Mouse (Mus musculus): ENCODE results near the gene Erg. TPM values are rescaled to one million over a fixed set of nuclear protein-coding genes. Genes with fewer than 3 reads are reported as not detected.

Erg gene
- polyA plus RNA-seq, 1 experiment = not detected

DNA sequence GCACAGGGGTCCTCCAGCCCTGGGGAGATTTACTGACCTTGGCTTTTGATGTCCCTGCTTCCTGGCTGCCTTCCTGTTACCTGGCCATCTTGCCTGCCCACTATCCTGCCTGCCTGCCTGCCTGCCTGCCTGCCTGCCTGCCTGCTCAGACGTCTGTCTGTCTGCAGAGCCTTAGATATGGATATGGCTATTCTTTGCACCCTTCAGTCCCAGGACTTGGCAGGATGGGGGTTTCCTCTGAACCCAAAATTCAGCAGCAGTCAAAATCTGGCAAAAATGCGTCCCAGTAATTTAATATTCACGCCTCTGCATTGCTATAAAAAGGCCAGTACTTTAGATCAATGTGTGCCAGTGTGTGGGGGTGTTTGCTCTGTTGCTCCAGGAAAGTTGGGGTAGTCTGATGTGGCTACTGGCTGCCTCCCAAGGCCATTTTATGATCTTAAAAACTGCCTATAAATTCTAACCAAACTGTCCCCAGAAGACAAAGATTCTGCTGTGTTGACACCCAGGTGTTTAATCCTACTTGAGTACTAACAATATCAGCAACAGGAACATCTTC lies 172.9 kb downstream of the Erg start:
- no peak overlapping the region for H3K4me3 ChIP-seq (ENCODE audit: insufficient read depth, low read length)
- H3K27ac ChIP-seq (ENCODE audit: insufficient read depth, low read depth, low read length) = no peak overlapping the region
- TF ChIP-seq POLR2A (IDR thresholded peaks at IDR 0.05; ENCODE audit: borderline replicate concordance, low read depth, low read length) = no peak
- no peak for TF ChIP-seq CTCF (IDR thresholded peaks at IDR 0.05; ENCODE audit: low read depth, low read length)
- H3K4me1 ChIP-seq (ENCODE audit: control insufficient read depth, insufficient read depth, low read length) = no peaks in the 10 kb centered on the region

GRCm38 (mm10) chr16:95408096-95408495 lies 178.3 kb downstream of the Erg start:
- Histone ChIP-seq H3K4me1 (ENCODE audit: control insufficient read depth, insufficient read depth, low read length) (no peaks in the 10 kb centered on the region), H3K27ac (ENCODE audit: insufficient read depth, low read depth, low read length) (no peak overlapping the region), H3K4me3 (ENCODE audit: insufficient read depth, low read length) (no peak overlapping the region)
- TF ChIP-seq CTCF (IDR thresholded peaks at IDR 0.05; ENCODE audit: low read depth, low read length) (no peak), POLR2A (IDR thresholded peaks at IDR 0.05; ENCODE audit: borderline replicate concordance, low read depth, low read length) (no peak)

GRCm38 (mm10) chr16:95405496-95405895 lies 180.9 kb downstream of the Erg start:
- no peak for TF ChIP-seq CTCF (IDR thresholded peaks at IDR 0.05; ENCODE audit: low read depth, low read length)
- no peak for TF ChIP-seq POLR2A (IDR thresholded peaks at IDR 0.05; ENCODE audit: borderline replicate concordance, low read depth, low read length)
- no peak overlapping the region for H3K27ac ChIP-seq (ENCODE audit: insufficient read depth, low read depth, low read length)

DNA sequence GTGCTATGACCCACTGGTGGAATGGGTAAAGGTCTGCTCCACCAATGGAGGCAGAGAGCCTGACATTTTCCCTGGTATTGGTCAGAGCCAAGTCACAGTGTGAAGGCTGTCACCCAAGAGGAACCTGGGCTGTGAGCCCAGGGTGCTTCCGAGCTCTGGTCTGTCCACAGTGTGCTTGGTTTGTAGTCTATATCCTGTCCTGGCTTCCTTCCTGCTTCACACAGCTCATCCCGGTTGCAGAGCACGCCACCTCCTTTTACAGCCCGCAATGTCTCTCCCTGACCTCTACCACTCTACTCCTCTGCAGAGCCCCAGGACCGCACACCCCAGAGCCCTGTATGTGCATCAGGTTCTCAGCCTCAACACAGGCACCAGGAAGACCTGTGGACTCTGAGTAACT lies 182.9 kb downstream of the Erg start:
- Histone ChIP-seq H3K27ac (ENCODE audit: insufficient read depth, low read depth, low read length) (no peak overlapping the region), H3K4me3 (ENCODE audit: insufficient read depth, low read length) (no peak overlapping the region), H3K4me1 (ENCODE audit: control insufficient read depth, insufficient read depth, low read length) (no peaks in the 10 kb centered on the region)
- TF ChIP-seq POLR2A (IDR thresholded peaks at IDR 0.05; ENCODE audit: borderline replicate concordance, low read depth, low read length) = no peak
- TF ChIP-seq CTCF (IDR thresholded peaks at IDR 0.05; ENCODE audit: low read depth, low read length) = no peak

More at GRCm38 (mm10) chr16:95405496-95405895, 180.9 kb downstream of the Erg start:
- Histone ChIP-seq H3K4me3 (ENCODE audit: insufficient read depth, low read length) (no peak overlapping the region), H3K4me1 (ENCODE audit: control insufficient read depth, insufficient read depth, low read length) (no peaks in the 10 kb centered on the region)

- Histone ChIP-seq H3K4me3 (ENCODE audit: insufficient read depth, low read length) (no peak overlapping the region), H3K27ac (ENCODE audit: insufficient read depth, low read depth, low read length) (no peak overlapping the region), H3K4me1 (ENCODE audit: control insufficient read depth, insufficient read depth, low read length) (no peaks in the 10 kb centered on the region)
- TF ChIP-seq CTCF (IDR thresholded peaks at IDR 0.05; ENCODE audit: low read depth, low read length) = no peak
- no peak for TF ChIP-seq POLR2A (IDR thresholded peaks at IDR 0.05; ENCODE audit: borderline replicate concordance, low read depth, low read length)
Observed at GRCm38 (mm10) chr16:95401869-95402268, 184.5 kb downstream of the Erg start.

DNA sequence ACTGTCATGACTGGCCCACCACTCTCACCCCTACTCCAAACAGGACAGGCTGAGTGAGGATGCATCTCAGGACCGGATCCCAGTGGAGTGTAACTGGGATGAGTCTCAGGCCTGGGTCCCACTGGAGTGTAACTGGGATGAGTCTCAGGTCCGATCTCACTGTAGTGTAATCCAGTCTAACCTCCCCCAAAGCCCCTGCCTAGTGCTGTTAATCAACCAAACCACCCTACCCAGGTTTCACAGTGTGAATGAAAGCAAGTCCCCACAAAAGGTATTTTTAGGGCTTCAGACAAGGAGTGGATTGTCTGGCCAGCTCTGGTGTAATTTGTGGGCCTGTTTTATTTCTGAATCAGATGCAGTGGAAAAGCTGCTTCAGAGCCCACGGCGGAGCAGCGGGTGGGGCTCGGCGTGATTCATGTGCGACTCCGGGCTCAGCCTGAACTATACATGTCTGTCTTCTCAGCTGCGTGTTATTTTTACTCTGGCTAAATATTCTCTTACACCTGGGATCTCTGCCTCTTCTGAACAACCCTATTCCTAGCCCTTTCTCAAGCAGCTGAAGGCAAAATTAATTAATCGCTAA lies 187.5 kb downstream of the Erg start:
- no peak overlapping the region for H3K4me3 ChIP-seq (ENCODE audit: insufficient read depth, low read length)
- no peak for TF ChIP-seq POLR2A (IDR thresholded peaks at IDR 0.05; ENCODE audit: borderline replicate concordance, low read depth, low read length)
- TF ChIP-seq CTCF (IDR thresholded peaks at IDR 0.05; ENCODE audit: low read depth, low read length) = no peak
- H3K27ac ChIP-seq (ENCODE audit: insufficient read depth, low read depth, low read length) = no peak overlapping the region
- H3K4me1 ChIP-seq (ENCODE audit: control insufficient read depth, insufficient read depth, low read length) = no peaks in the 10 kb centered on the region

GRCm38 (mm10) chr16:95390787-95391186 lies 195.6 kb downstream of the Erg start:
- TF ChIP-seq POLR2A (IDR thresholded peaks at IDR 0.05; ENCODE audit: borderline replicate concordance, low read depth, low read length) (no peak), CTCF (IDR thresholded peaks at IDR 0.05; ENCODE audit: low read depth, low read length) (no peak)
- Histone ChIP-seq H3K27ac (ENCODE audit: insufficient read depth, low read depth, low read length) (no peak overlapping the region), H3K4me1 (ENCODE audit: control insufficient read depth, insufficient read depth, low read length) (no peaks in the 10 kb centered on the region), H3K4me3 (ENCODE audit: insufficient read depth, low read length) (no peak overlapping the region)

- TF ChIP-seq CTCF (IDR thresholded peaks at IDR 0.05; ENCODE audit: low read depth, low read length) (no peak), POLR2A (IDR thresholded peaks at IDR 0.05; ENCODE audit: borderline replicate concordance, low read depth, low read length) (no peak)
- no peak overlapping the region for H3K27ac ChIP-seq (ENCODE audit: insufficient read depth, low read depth, low read length)
Observed at GRCm38 (mm10) chr16:95388811-95389529, 197.4 kb downstream of the Erg start.

DNA sequence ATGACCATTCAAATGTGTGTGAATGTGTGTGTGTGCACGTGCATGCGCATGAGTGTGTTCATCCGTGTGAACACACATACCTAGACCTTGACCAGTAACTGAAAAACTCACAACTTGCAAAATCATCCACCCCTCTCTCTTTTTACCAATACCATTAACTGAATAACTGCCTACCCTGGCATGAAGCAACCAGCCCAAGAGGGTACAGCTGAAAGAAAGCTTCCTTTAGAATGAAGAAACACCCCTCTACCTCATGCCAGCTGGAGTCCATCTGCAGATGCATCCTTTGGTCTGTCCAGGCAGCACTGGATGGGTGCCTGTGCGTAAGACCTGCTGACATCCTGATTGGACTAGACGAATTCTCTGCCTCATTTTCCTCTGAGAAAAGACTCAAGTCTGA lies 198.1 kb downstream of the Erg start:
- TF ChIP-seq POLR2A (IDR thresholded peaks at IDR 0.05; ENCODE audit: borderline replicate concordance, low read depth, low read length) = no peak
- H3K4me1 ChIP-seq (ENCODE audit: control insufficient read depth, insufficient read depth, low read length) = no peaks in the 10 kb centered on the region
- no peak overlapping the region for H3K4me3 ChIP-seq (ENCODE audit: insufficient read depth, low read length)
- no peak overlapping the region for H3K27ac ChIP-seq (ENCODE audit: insufficient read depth, low read depth, low read length)

More at GRCm38 (mm10) chr16:95388811-95389529, 197.4 kb downstream of the Erg start:
- no peaks in the 10 kb centered on the region for H3K4me1 ChIP-seq (ENCODE audit: control insufficient read depth, insufficient read depth, low read length)
- H3K4me3 ChIP-seq (ENCODE audit: insufficient read depth, low read length) = no peak overlapping the region

- TF ChIP-seq CTCF (IDR thresholded peaks at IDR 0.05; ENCODE audit: low read depth, low read length) (no peak), POLR2A (IDR thresholded peaks at IDR 0.05; ENCODE audit: borderline replicate concordance, low read depth, low read length) (no peak)
- H3K27ac ChIP-seq (ENCODE audit: insufficient read depth, low read depth, low read length) = no peak overlapping the region
- no peaks in the 10 kb centered on the region for H3K4me1 ChIP-seq (ENCODE audit: control insufficient read depth, insufficient read depth, low read length)
- H3K4me3 ChIP-seq (ENCODE audit: insufficient read depth, low read length) = no peak overlapping the region
Observed at GRCm38 (mm10) chr16:95387008-95387407, 199.4 kb downstream of the Erg start.
